15 mouse cellular contexts compared by ENCODE assay signal in the genomic region with DNA sequence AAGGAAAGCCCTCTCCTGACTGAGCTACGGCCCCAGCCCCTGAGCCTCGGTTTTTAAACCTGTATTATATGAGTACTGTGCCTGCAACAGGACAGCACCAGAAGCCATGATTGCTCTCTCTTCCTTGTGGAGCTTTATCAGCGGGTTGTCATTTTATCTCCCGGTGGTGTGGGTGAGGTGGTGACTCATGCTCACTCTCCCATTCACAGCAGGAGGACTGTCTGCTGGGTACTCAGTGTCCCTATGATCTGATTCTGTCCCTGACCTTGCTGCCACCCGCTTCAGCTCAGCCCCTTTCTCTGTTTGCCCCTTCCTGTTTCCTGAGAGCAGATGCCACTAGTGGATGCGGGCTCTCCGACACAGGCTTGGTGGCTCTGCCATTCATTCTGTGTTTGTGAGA.
"Had no signal": no experiment of that assay in that cellular context is flagged by ENCODE, and none has a peak within 500 bp of the region (broad histone marks: within the 10 kb centered on the region; RNA-seq: fewer than 3 reads in every experiment).

No protein-coding gene starts in this region.

- H3K4me1 ChIP-seq: liver, embryonic 13.5 days; midbrain, embryonic 13.5 days; neural tube, embryonic 15.5 days; stomach, embryonic 15.5 days had no signal

- DNase-seq: kidney, adult 8-10 months; kidney, postnatal 25 days; layer of hippocampus, adult 9-11 months; layer of hippocampus, postnatal 36 days; liver; liver, embryonic 13.5 days; liver, postnatal 0 days; right cerebral cortex, postnatal 4 days; spleen, adult 18-20 months; thymus, postnatal 25 days had no signal

- H3K36me3 ChIP-seq: limb, embryonic 12.5 days; liver, embryonic 13.5 days; lung, embryonic 15.5 days; midbrain, embryonic 13.5 days; neural tube, embryonic 15.5 days; stomach, embryonic 15.5 days had no signal

- H3K9me3 ChIP-seq: limb, embryonic 12.5 days; liver, embryonic 13.5 days; lung, embryonic 15.5 days; midbrain, embryonic 13.5 days; neural tube, embryonic 15.5 days; stomach, embryonic 15.5 days had no signal

- H3K27me3 ChIP-seq: liver, embryonic 13.5 days; lung, embryonic 15.5 days; midbrain, embryonic 13.5 days; neural tube, embryonic 15.5 days; stomach, embryonic 15.5 days had no signal

- H3K27ac ChIP-seq: limb, embryonic 12.5 days; liver, embryonic 13.5 days; lung, embryonic 15.5 days; midbrain, embryonic 13.5 days; neural tube, embryonic 15.5 days; stomach, embryonic 15.5 days had no signal

- H3K4me3 ChIP-seq: limb, embryonic 12.5 days; liver, embryonic 13.5 days; lung, embryonic 15.5 days; midbrain, embryonic 13.5 days; neural tube, embryonic 15.5 days; stomach, embryonic 15.5 days had no signal
